Mouse (Mus musculus) forebrain, embryonic 11.5 days (tissue): ENCODE measurements at regions not wholly inside any gene's neighbourhood (a gene's known extent, or its start where the extent isn't known, plus 50 kb on each side); places are given as distances from the start of the nearest gene placed in this dataset.

ENCODE experiments used
- ATAC-seq: fragments of 200-750 bp; cut with Nextera tagmentation; replicated peaks from 2 replicates; pipeline ENCODE4 v1.8.0; 2017; ENCODE audit warnings: moderate TSS enrichment; ENCODE audit not compliant: low FRiP score
- DNase-seq: peaks from one replicate; pipeline ENCODE4 v3.0.0-alpha.2; 2017; ENCODE audit warnings: low spot score
- H3K27ac ChIP-seq: fragments of 300-500 bp; sonication (generic); 2 replicates; pipeline ENCODE4 v1.5.1; 2014; ENCODE audit warnings: low read depth, low read length
- H3K27me3 ChIP-seq: fragments of 300-500 bp; sonication (generic); 2 replicates; pipeline ENCODE4 v1.6.1; 2014; ENCODE audit warnings: mild to moderate bottlenecking, low read length, mixed read lengths; ENCODE audit not compliant: control insufficient read depth, insufficient read depth
- H3K36me3 ChIP-seq: fragments of 300-500 bp; sonication (generic); 2 replicates; pipeline ENCODE4 v1.6.1; 2014; ENCODE audit warnings: mild to moderate bottlenecking, low read length, moderate library complexity, mixed read lengths; ENCODE audit not compliant: control insufficient read depth, insufficient read depth
- H3K4me1 ChIP-seq: fragments of 300-500 bp; sonication (generic); replicated peaks from 2 replicates; pipeline ENCODE4 v1.6.1; 2014; ENCODE audit warnings: low read length, mixed read lengths; ENCODE audit not compliant: control insufficient read depth, insufficient read depth
- H3K4me2 ChIP-seq: fragments of 300-500 bp; sonication (generic); 2 replicates; pipeline ENCODE4 v1.6.1; 2014; ENCODE audit warnings: low read depth, mild to moderate bottlenecking, low read length, moderate library complexity, mixed read lengths; ENCODE audit not compliant: severe bottlenecking
- H3K4me3 ChIP-seq: fragments of 300-500 bp; sonication (generic); 2 replicates; pipeline ENCODE4 v1.5.1; 2014; ENCODE audit warnings: low read depth, low read length
- H3K9ac ChIP-seq: fragments of 300-500 bp; sonication (generic); 2 replicates; pipeline ENCODE4 v1.6.1; 2014; ENCODE audit warnings: low read length
- H3K9me3 ChIP-seq: fragments of 300-500 bp; sonication (generic); 2 replicates; pipeline ENCODE4 v1.6.1; 2016; ENCODE audit warnings: low read length, mixed read lengths; ENCODE audit not compliant: control insufficient read depth
- WGBS: fragments of 180-500 bp; shearing (Covaris S2); extraction: QIAGEN DNeasy Blood & Tissue Kit; methylation state at CpG from one replicate; pipeline ENCODE4 v1.1.7; 2014; 5-methylcytosine and 5-hydroxymethylcytosine counted together

DNA sequence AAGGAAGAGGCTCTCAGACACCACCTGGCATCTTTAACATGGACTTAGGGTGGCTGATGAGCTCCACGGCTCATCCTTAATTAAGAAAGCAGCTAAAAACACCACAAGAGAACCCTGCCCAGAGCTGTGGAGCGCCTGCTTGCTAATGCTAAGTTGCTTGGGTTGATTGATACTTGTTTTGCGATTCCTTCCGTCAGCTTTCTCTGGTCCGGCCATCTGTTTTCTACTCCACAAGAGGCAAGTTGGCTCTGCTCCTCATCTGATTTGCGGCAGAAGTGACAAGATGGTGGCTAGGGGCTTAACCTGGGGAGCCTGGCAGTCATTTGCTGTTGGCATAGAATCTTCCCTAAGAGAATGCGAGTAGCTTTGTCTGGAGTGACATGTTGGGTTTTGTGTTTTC lies 891.6 kb upstream of the Fam160b2 start:
- Histone ChIP-seq H3K9ac (no peak overlapping the region), H3K4me1 (no peaks in the 10 kb centered on the region), H3K9me3 (no peaks in the 10 kb centered on the region), H3K27ac (no peak overlapping the region), H3K36me3 (no peaks in the 10 kb centered on the region), H3K27me3 (no peaks in the 10 kb centered on the region), H3K4me2 (no peak overlapping the region), H3K4me3 (no peak overlapping the region)
- ATAC-seq (no peak), DNase-seq (no peak)
- 93% methylated on average over 7 of the region's 7 CpGs for WGBS

DNA sequence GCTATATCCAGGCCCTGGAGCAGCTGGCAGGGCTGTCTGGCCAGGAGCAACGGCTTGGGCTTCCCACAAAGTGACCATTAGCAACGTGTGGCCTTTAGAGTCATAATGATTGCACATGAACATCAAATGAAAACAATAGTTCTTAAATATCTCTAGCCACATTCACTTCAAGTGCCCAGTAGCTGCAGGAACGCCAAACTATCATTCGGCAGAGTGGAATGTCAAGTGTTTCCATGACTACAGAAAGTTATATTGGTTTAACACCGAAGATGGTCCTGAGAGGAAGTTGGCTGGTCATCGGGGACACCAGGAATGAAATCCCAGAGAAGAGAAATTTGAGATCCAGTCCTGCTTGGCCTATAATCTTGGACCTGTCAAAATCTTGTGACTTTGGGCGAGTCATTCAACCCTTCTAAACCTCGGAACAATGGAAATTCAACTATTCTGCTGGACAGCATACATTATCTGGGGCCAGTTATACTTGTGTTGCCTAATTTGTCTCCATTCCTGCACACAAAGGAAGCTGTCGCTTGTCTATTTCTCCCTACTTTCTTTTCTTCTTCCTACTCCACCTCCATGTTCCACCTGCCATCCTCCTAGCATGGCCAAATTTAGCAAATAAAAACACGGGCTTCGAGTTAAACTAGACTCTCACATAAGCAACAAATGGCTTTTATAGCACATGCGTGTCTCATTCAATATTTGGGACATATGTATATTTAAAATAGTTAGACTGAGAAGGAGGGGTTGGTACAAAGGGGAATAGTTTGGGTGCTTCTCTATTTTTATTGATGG lies 886.7 kb upstream of the Fam160b2 start:
- no peaks in the 10 kb centered on the region for H3K27me3 ChIP-seq
- no peak for ATAC-seq
- no peak overlapping the region for H3K4me2 ChIP-seq
- DNase-seq, result no peak
- H3K4me1 ChIP-seq, result no peaks in the 10 kb centered on the region
- H3K9me3 ChIP-seq, result no peaks in the 10 kb centered on the region
- no peak overlapping the region for H3K27ac ChIP-seq
- WGBS, result 87% methylated on average over 12 of the region's 12 CpGs
- no peak overlapping the region for H3K4me3 ChIP-seq
- H3K36me3 ChIP-seq, result no peaks in the 10 kb centered on the region
- no peak overlapping the region for H3K9ac ChIP-seq

DNA sequence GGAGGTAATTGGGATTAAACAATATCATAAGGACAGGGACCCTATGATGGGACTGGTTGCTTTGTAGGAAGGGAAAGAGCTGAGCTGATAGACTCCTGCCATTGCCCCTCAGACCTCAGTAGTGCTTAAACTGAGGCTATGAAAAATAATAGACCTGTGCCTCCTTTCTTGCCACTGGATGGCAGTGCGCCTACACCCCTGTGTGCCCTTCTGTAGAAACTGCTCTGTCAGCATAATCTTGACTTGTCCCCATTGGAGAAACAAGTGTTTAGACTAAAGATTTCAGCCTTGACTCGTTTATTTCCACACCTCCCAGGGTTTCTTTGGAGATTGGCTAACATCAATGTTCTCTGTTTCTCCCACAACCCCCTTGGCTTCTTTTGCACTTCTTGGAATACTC lies 876.0 kb upstream of the Fam160b2 start:
- Histone ChIP-seq H3K9ac (no peak overlapping the region), H3K4me1 (no peaks in the 10 kb centered on the region), H3K9me3 (no peaks in the 10 kb centered on the region), H3K27ac (no peak overlapping the region), H3K4me3 (no peak overlapping the region), H3K4me2 (no peak overlapping the region), H3K27me3 (no peaks in the 10 kb centered on the region), H3K36me3 (no peaks in the 10 kb centered on the region)
- ATAC-seq (no peak), DNase-seq (no peak)
- 64% methylated on average over 2 of the region's 2 CpGs for WGBS

DNA sequence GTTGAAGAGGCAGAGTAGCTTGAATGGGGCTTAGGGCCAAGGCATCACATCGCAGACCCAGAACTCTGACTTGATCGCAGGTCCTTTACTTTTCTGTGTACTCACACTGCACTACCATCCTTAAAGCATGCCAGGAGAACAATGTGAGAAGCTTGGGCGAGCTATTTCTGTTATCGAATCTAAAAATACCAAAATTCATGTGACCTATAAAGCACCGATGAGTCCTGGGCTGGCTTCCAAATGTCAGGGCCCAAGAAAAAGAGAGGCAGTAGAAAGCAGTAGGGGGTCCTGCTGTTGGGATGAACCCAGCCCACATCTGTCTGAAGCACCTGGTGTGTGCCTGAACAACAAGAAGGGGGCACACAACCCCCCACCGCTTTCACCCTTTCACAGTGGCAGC lies 874.3 kb upstream of the Fam160b2 start:
- Histone ChIP-seq H3K36me3 (no peaks in the 10 kb centered on the region), H3K27me3 (no peaks in the 10 kb centered on the region), H3K4me3 (no peak overlapping the region), H3K4me1 (no peaks in the 10 kb centered on the region), H3K9ac (no peak overlapping the region), H3K4me2 (no peak overlapping the region), H3K9me3 (no peaks in the 10 kb centered on the region), H3K27ac (no peak overlapping the region)
- 89% methylated on average over 6 of the region's 6 CpGs for WGBS
- ATAC-seq (no peak), DNase-seq (no peak)

DNA sequence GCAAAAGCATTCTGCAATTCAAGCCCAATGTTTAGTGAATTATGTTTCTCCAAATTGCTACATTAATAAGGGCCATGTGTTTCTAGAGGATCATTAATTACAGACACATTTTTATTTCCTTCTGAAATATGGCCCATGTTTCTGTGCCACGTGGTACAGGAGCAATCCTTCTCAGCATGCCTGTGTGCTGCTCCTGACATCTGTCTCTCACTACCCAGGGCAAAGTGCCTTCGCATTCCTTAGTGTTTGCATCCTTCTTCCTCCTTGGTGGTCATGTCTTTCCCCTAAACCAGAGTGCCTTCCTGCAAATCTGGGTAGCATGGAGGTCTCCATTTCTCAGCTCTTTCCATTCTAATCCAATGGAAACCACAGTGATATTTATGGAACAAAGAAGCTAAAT lies 832.7 kb upstream of the Fam160b2 start:
- Histone ChIP-seq H3K4me3 (no peak overlapping the region), H3K4me2 (no peak overlapping the region), H3K9ac (no peak overlapping the region), H3K4me1 (no peaks in the 10 kb centered on the region), H3K27me3 (no peaks in the 10 kb centered on the region), H3K27ac (no peak overlapping the region), H3K36me3 (no peaks in the 10 kb centered on the region), H3K9me3 (no peaks in the 10 kb centered on the region)
- WGBS, result 57% methylated on average over 2 of the region's 2 CpGs
- no peak for ATAC-seq
- no peak for DNase-seq
